Mouse (Mus musculus): Measurements from ENCODE around the gene Ttc25. TPM values are rescaled to one million over a fixed set of nuclear protein-coding genes. Genes with fewer than 3 reads are reported as not detected.
A peak's percentile ranks its signal among the peaks of the same experiment; 100 is the strongest.

Gene Ttc25
- polyA plus RNA-seq, 1 experiment, result 0.92 TPM

- Histone ChIP-seq H3K4me1 (ENCODE audit: control insufficient read depth, insufficient read depth, low read length) (peaks cover 4% of the 10 kb centered on the region; the same call in 1 of the 2 replicates), H3K4me3 (replicated peaks; ENCODE audit: insufficient read depth, low read depth, low read length) (no peak overlapping the region), H3K27ac (ENCODE audit: insufficient read depth, low read length) (no peak overlapping the region), H3K27me3 (ENCODE audit: control insufficient read depth, insufficient read depth, low read length) (no peaks in the 10 kb centered on the region)
- TF ChIP-seq CTCF (IDR thresholded peaks at IDR 0.05; ENCODE audit: borderline replicate concordance, insufficient read depth, low read depth, low read length) (peak; percentile 40; the same call in 1 of the 2 replicates), POLR2A (IDR thresholded peaks at IDR 0.05; ENCODE audit: borderline replicate concordance, insufficient read depth, low read length) (no peak)
- 93% methylated on average over 1 of the region's 1 CpGs for WGBS
- peak in 1 of 2 experiments; percentile 45 for DNase-seq
Observed at GRCm38 (mm10) chr11:100512384-100512783, 33.0 kb upstream of the Ttc25 start.

- H3K27me3 ChIP-seq (ENCODE audit: control insufficient read depth, insufficient read depth, low read length), result no peaks in the 10 kb centered on the region
- no peak for DNase-seq
- no peak overlapping the region for H3K27ac ChIP-seq (ENCODE audit: insufficient read depth, low read length)
- H3K4me3 ChIP-seq (replicated peaks; ENCODE audit: insufficient read depth, low read depth, low read length), result no peak overlapping the region
- peaks cover 7% of the 10 kb centered on the region for H3K4me1 ChIP-seq (ENCODE audit: control insufficient read depth, insufficient read depth, low read length)
- WGBS, result 94% methylated on average over 10 of the region's 10 CpGs
- TF ChIP-seq CTCF (IDR thresholded peaks at IDR 0.05; ENCODE audit: borderline replicate concordance, insufficient read depth, low read depth, low read length) (no peak), POLR2A (IDR thresholded peaks at IDR 0.05; ENCODE audit: borderline replicate concordance, insufficient read depth, low read length) (no peak)
Observed at GRCm38 (mm10) chr11:100513716-100514115, 31.7 kb upstream of the Ttc25 start.

GRCm38 (mm10) chr11:100515061-100515460, 30.3 kb upstream of the Ttc25 start:
- no peaks in the 10 kb centered on the region for H3K27me3 ChIP-seq (ENCODE audit: control insufficient read depth, insufficient read depth, low read length)
- no peak overlapping the region for H3K27ac ChIP-seq (ENCODE audit: insufficient read depth, low read length)
- no peak for TF ChIP-seq POLR2A (IDR thresholded peaks at IDR 0.05; ENCODE audit: borderline replicate concordance, insufficient read depth, low read length)
- no peak for TF ChIP-seq CTCF (IDR thresholded peaks at IDR 0.05; ENCODE audit: borderline replicate concordance, insufficient read depth, low read depth, low read length)
- H3K4me3 ChIP-seq (replicated peaks; ENCODE audit: insufficient read depth, low read depth, low read length), result no peak overlapping the region
- 95% methylated on average over 9 of the region's 9 CpGs for WGBS
- peaks cover 20% of the 10 kb centered on the region for H3K4me1 ChIP-seq (ENCODE audit: control insufficient read depth, insufficient read depth, low read length)
- no peak for DNase-seq

- WGBS, result 97% methylated on average over 9 of the region's 9 CpGs
- no peak for TF ChIP-seq POLR2A (IDR thresholded peaks at IDR 0.05; ENCODE audit: borderline replicate concordance, insufficient read depth, low read length)
- no peak for TF ChIP-seq CTCF (IDR thresholded peaks at IDR 0.05; ENCODE audit: borderline replicate concordance, insufficient read depth, low read depth, low read length)
- Histone ChIP-seq H3K4me1 (ENCODE audit: control insufficient read depth, insufficient read depth, low read length) (peaks cover 20% of the 10 kb centered on the region), H3K27me3 (ENCODE audit: control insufficient read depth, insufficient read depth, low read length) (no peaks in the 10 kb centered on the region), H3K4me3 (replicated peaks; ENCODE audit: insufficient read depth, low read depth, low read length) (no peak overlapping the region), H3K27ac (ENCODE audit: insufficient read depth, low read length) (no peak overlapping the region)
- no peak for DNase-seq
Observed at GRCm38 (mm10) chr11:100515789-100516188, 29.6 kb upstream of the Ttc25 start.

- no peak for TF ChIP-seq POLR2A (IDR thresholded peaks at IDR 0.05; ENCODE audit: borderline replicate concordance, insufficient read depth, low read length)
- no peak for TF ChIP-seq CTCF (IDR thresholded peaks at IDR 0.05; ENCODE audit: borderline replicate concordance, insufficient read depth, low read depth, low read length)
- Histone ChIP-seq H3K4me3 (replicated peaks; ENCODE audit: insufficient read depth, low read depth, low read length) (no peak overlapping the region), H3K27me3 (ENCODE audit: control insufficient read depth, insufficient read depth, low read length) (no peaks in the 10 kb centered on the region), H3K4me1 (ENCODE audit: control insufficient read depth, insufficient read depth, low read length) (peaks cover 20% of the 10 kb centered on the region), H3K27ac (ENCODE audit: insufficient read depth, low read length) (no peak overlapping the region)
- DNase-seq, result no peak
- WGBS, result 75% methylated on average over 9 of the region's 9 CpGs
Observed at GRCm38 (mm10) chr11:100516291-100516690, 29.1 kb upstream of the Ttc25 start.

GRCm38 (mm10) chr11:100518188-100518591, 27.2 kb upstream of the Ttc25 start:
- Histone ChIP-seq H3K4me3 (replicated peaks; ENCODE audit: insufficient read depth, low read depth, low read length) (no peak overlapping the region), H3K4me1 (ENCODE audit: control insufficient read depth, insufficient read depth, low read length) (peaks cover 20% of the 10 kb centered on the region), H3K27me3 (ENCODE audit: control insufficient read depth, insufficient read depth, low read length) (no peaks in the 10 kb centered on the region), H3K27ac (ENCODE audit: insufficient read depth, low read length) (no peak overlapping the region)
- whole genome bisulfite sequencing, result 10% methylated on average over 5 of the region's 5 CpGs
- peak; percentile 87 to 95 for DNase-seq
- no peak for TF ChIP-seq CTCF (IDR thresholded peaks at IDR 0.05; ENCODE audit: borderline replicate concordance, insufficient read depth, low read depth, low read length)
- TF ChIP-seq POLR2A (IDR thresholded peaks at IDR 0.05; ENCODE audit: borderline replicate concordance, insufficient read depth, low read length), result no peak

GRCm38 (mm10) chr11:100519188-100519587, 26.2 kb upstream of the Ttc25 start:
- Histone ChIP-seq H3K4me1 (ENCODE audit: control insufficient read depth, insufficient read depth, low read length) (peaks cover 20% of the 10 kb centered on the region), H3K4me3 (replicated peaks; ENCODE audit: insufficient read depth, low read depth, low read length) (no peak overlapping the region), H3K27me3 (ENCODE audit: control insufficient read depth, insufficient read depth, low read length) (no peaks in the 10 kb centered on the region), H3K27ac (ENCODE audit: insufficient read depth, low read length) (no peak overlapping the region)
- no peak for DNase-seq
- no peak for TF ChIP-seq POLR2A (IDR thresholded peaks at IDR 0.05; ENCODE audit: borderline replicate concordance, insufficient read depth, low read length)
- WGBS, result 88% methylated on average over 7 of the region's 7 CpGs

GRCm38 (mm10) chr11:100520838-100521237, 24.6 kb upstream of the Ttc25 start:
- no peak overlapping the region for H3K27ac ChIP-seq (ENCODE audit: insufficient read depth, low read length)
- no peak for TF ChIP-seq CTCF (IDR thresholded peaks at IDR 0.05; ENCODE audit: borderline replicate concordance, insufficient read depth, low read depth, low read length)
- TF ChIP-seq POLR2A (IDR thresholded peaks at IDR 0.05; ENCODE audit: borderline replicate concordance, insufficient read depth, low read length), result no peak
- H3K4me3 ChIP-seq (replicated peaks; ENCODE audit: insufficient read depth, low read depth, low read length), result no peak overlapping the region
- no peak for DNase-seq
- H3K4me1 ChIP-seq (ENCODE audit: control insufficient read depth, insufficient read depth, low read length), result peaks cover 20% of the 10 kb centered on the region
- H3K27me3 ChIP-seq (ENCODE audit: control insufficient read depth, insufficient read depth, low read length), result no peaks in the 10 kb centered on the region
- WGBS, result 89% methylated on average over 15 of the region's 15 CpGs
